Mouse (Mus musculus) MEL (cell line): ENCODE data around the gene Hoxa1. TPM values are rescaled to one million over a fixed set of nuclear protein-coding genes. Genes with fewer than 3 reads are reported as not detected.

Experiments used
- DNase-seq: peaks from one replicate; pipeline ENCODE4 v3.0.0; 2011; ENCODE audit warnings: low read depth, low spot score
- H3K27ac ChIP-seq: 2 replicates; pipeline ENCODE4 v1.5.1; 2012; ENCODE audit warnings: low read depth, mild to moderate bottlenecking, control low read depth, low read length, moderate library complexity; ENCODE audit not compliant: control insufficient read depth
- H3K27me3 ChIP-seq, 2 experiments: fragments of 150-350 bp in 1 of 2; sonication (generic) in 1 of 2; 2 replicates each; pipeline ENCODE4 v1.6.1; 2012; ENCODE audit warnings: low read length in 2 of 2, mild to moderate bottlenecking in 2 of 2, improper control_type of control experiment in 1 of 2, moderate library complexity in 1 of 2; ENCODE audit not compliant: insufficient read depth in 2 of 2, control insufficient read depth in 1 of 2
- H3K36me3 ChIP-seq, 2 experiments: 2 replicates each; pipeline ENCODE4 v1.6.1; 2012 to 2014; ENCODE audit warnings: low read length in 2 of 2, improper control_type of control experiment in 1 of 2, inconsistent platforms in 1 of 2, mild to moderate bottlenecking in 1 of 2; ENCODE audit not compliant: insufficient read depth in 2 of 2, control insufficient read depth in 1 of 2
- H3K4me1 ChIP-seq, 2 experiments: fragments of 150-350 bp in 1 of 2; sonication (generic) in 1 of 2; 2 replicates each; pipeline ENCODE4 v1.6.1; 2012; ENCODE audit warnings: low read length in 2 of 2, improper control_type of control experiment in 1 of 2, mild to moderate bottlenecking in 1 of 2; ENCODE audit not compliant: insufficient read depth in 2 of 2, control insufficient read depth in 1 of 2
- H3K4me3 ChIP-seq, 2 experiments: fragments of 150-350 bp in 1 of 2; sonication (generic) in 1 of 2; 2 replicates each; pipeline ENCODE4 v1.5.1; 2012; ENCODE audit warnings: low read depth in 2 of 2, low read length in 2 of 2, mild to moderate bottlenecking in 2 of 2, moderate library complexity in 2 of 2, control low read depth in 1 of 2, improper control_type of control experiment in 1 of 2; ENCODE audit not compliant: control insufficient read depth in 1 of 2, insufficient read depth in 1 of 2
- H3K79me2 ChIP-seq: 2 replicates; pipeline ENCODE4 v1.6.1; 2012; ENCODE audit warnings: mild to moderate bottlenecking, low read length, moderate library complexity; ENCODE audit not compliant: control insufficient read depth, poor library complexity, insufficient read depth
- H3K9ac ChIP-seq: 2 replicates; pipeline ENCODE4 v1.6.1; 2012; ENCODE audit warnings: low read depth, mild to moderate bottlenecking, control low read depth, low read length, moderate library complexity; ENCODE audit not compliant: control insufficient read depth, poor library complexity, severe bottlenecking
- H3K9me3 ChIP-seq: fragments of 150-350 bp; sonication (generic); replicated peaks from 2 replicates; pipeline ENCODE4 v1.6.1; 2012; ENCODE audit warnings: mild to moderate bottlenecking, low read length, improper control_type of control experiment, moderate library complexity; ENCODE audit not compliant: insufficient read depth
- CHD1 ChIP-seq: IDR thresholded peaks from 2 replicates; pipeline ENCODE4 v1.6.1; 2012; ENCODE audit warnings: low read depth, mild to moderate bottlenecking, inconsistent platforms, low read length, improper control_type of control experiment
- CHD2 ChIP-seq: IDR thresholded peaks from 2 replicates; pipeline ENCODE4 v1.6.1; 2011; ENCODE audit warnings: low read length, improper control_type of control experiment
- E2F4 ChIP-seq: IDR thresholded peaks from 2 replicates; pipeline ENCODE4 v1.6.1; 2011; ENCODE audit warnings: low read depth, low read length, improper control_type of control experiment, borderline replicate concordance
- ELF1 ChIP-seq: IDR thresholded peaks from 2 replicates; pipeline ENCODE4 v1.6.1; 2014; ENCODE audit warnings: low read depth, mild to moderate bottlenecking, inconsistent platforms, low read length, improper control_type of control experiment, moderate library complexity
- EP300 ChIP-seq, 2 experiments: IDR thresholded peaks; 2 replicates each; pipeline ENCODE4 v1.6.1; 2011; ENCODE audit warnings: improper control_type of control experiment in 2 of 2, low read length in 2 of 2, low read depth in 1 of 2, mild to moderate bottlenecking in 1 of 2
- GABPA ChIP-seq: IDR thresholded peaks from 2 replicates; pipeline ENCODE4 v1.6.1; 2012; ENCODE audit warnings: low read depth, mild to moderate bottlenecking, inconsistent platforms, low read length, improper control_type of control experiment, moderate library complexity
- GATA1 ChIP-seq: IDR thresholded peaks from 2 replicates; pipeline ENCODE4 v1.6.1; 2011; ENCODE audit warnings: low read depth, low read length, improper control_type of control experiment
- HCFC1 ChIP-seq: IDR thresholded peaks from 2 replicates; pipeline ENCODE4 v1.6.1; 2012; ENCODE audit warnings: low read depth, mild to moderate bottlenecking, inconsistent platforms, low read length, improper control_type of control experiment, moderate library complexity
- JUND ChIP-seq: IDR thresholded peaks from 2 replicates; pipeline ENCODE4 v1.6.1; 2011; ENCODE audit warnings: low read depth, mild to moderate bottlenecking, improper control_type of control experiment, low read length
- MAFK ChIP-seq: IDR thresholded peaks from 2 replicates; pipeline ENCODE4 v1.6.1; 2011; ENCODE audit warnings: low read depth, mild to moderate bottlenecking, low read length, improper control_type of control experiment, borderline replicate concordance
- NELFE ChIP-seq: IDR thresholded peaks from 2 replicates; pipeline ENCODE4 v1.6.1; 2011; ENCODE audit warnings: low read depth, low read length, improper control_type of control experiment
- POLR2AphosphoS2 ChIP-seq: IDR thresholded peaks from 2 replicates; pipeline ENCODE4 v1.6.1; 2011; ENCODE audit warnings: low read length, improper control_type of control experiment
- RCOR1 ChIP-seq: IDR thresholded peaks from 2 replicates; pipeline ENCODE4 v1.6.1; 2012; ENCODE audit warnings: low read depth, mild to moderate bottlenecking, inconsistent platforms, low read length, improper control_type of control experiment
- SIN3A ChIP-seq: IDR thresholded peaks from 2 replicates; pipeline ENCODE4 v1.6.1; 2012; ENCODE audit warnings: low read length, improper control_type of control experiment, inconsistent platforms
- TAL1 ChIP-seq: IDR thresholded peaks from 2 replicates; pipeline ENCODE4 v1.6.1; 2012; ENCODE audit warnings: mild to moderate bottlenecking, inconsistent platforms, low read length, moderate library complexity, mixed read lengths
- TCF12 ChIP-seq: IDR thresholded peaks from 2 replicates; pipeline ENCODE4 v1.6.1; 2014; ENCODE audit warnings: low read depth, mild to moderate bottlenecking, inconsistent platforms, low read length, improper control_type of control experiment, moderate library complexity
- UBTF ChIP-seq: IDR thresholded peaks from 2 replicates; pipeline ENCODE4 v1.6.1; 2012; ENCODE audit warnings: low read depth, mild to moderate bottlenecking, inconsistent platforms, low read length, improper control_type of control experiment, moderate library complexity, borderline replicate concordance; ENCODE audit not compliant: insufficient read depth
- USF1 ChIP-seq: IDR thresholded peaks from 2 replicates; pipeline ENCODE4 v1.6.1; 2014; ENCODE audit warnings: low read depth, mild to moderate bottlenecking, inconsistent platforms, low read length, improper control_type of control experiment, moderate library complexity
- USF2 ChIP-seq, 2 experiments: IDR thresholded peaks; 2 replicates each; pipeline ENCODE4 v1.6.1; 2011 to 2012; ENCODE audit warnings: improper control_type of control experiment in 2 of 2, low read length in 2 of 2, borderline replicate concordance in 1 of 2, inconsistent platforms in 1 of 2, low read depth in 1 of 2, mild to moderate bottlenecking in 1 of 2; ENCODE audit not compliant: insufficient read depth in 1 of 2
- ZC3H11A ChIP-seq: IDR thresholded peaks from 2 replicates; pipeline ENCODE4 v1.6.1; 2012; ENCODE audit warnings: low read depth, mild to moderate bottlenecking, inconsistent platforms, low read length, improper control_type of control experiment
- ZMIZ1 ChIP-seq: IDR thresholded peaks from 2 replicates; pipeline ENCODE4 v1.6.1; 2012; ENCODE audit warnings: low read depth, mild to moderate bottlenecking, inconsistent platforms, low read length, improper control_type of control experiment, moderate library complexity
- polyA plus RNA-seq, 2 experiments: library from polyadenylated mRNA; stranded (reverse) in 1 of 2; unstranded in 1 of 2; fragments of >175 nt in 1 of 2; fragments of >200 nt in 1 of 2; gene quantifications; 2 replicates each; pipeline versions ENCODE4 v1.2.1 to v1.2.4; 2012; ENCODE audit warnings: low replicate concordance in 2 of 2, low read depth in 1 of 2; ENCODE audit not compliant: insufficient read length in 2 of 2, insufficient read depth in 1 of 2, missing spikeins in 1 of 2
- total RNA-seq: library from RNA; depleted of rRNA; stranded (reverse); fragments of 300-350 nt; gene quantifications from 2 replicates; pipeline ENCODE4 v1.2.3, GENCODE M21; 2012

The Hoxa1 gene
- total and polyA plus RNA-seq, 3 experiments = not detected

DNA sequence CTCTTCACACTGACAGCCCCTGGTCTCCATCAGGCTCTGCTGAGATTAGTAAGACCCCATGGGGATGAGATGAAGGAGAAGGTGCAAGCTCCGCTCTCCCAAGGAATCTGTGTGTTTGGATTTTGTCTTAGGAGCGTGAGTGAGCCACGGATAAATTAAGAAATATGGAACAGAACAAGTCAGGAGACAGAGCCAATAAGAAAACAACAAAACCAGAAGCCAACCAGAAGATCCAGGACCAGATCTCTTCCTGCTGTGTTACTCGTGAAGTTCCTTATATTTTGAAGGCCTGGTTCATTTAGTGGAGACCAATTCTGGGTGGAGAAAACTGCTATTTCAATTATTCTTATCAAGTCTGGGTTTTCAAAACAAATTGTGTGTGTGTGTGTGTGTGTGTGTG lies 6.5 kb downstream of the Hoxa1 start:
- H3K79me2 ChIP-seq = no peaks in the 10 kb centered on the region

DNA sequence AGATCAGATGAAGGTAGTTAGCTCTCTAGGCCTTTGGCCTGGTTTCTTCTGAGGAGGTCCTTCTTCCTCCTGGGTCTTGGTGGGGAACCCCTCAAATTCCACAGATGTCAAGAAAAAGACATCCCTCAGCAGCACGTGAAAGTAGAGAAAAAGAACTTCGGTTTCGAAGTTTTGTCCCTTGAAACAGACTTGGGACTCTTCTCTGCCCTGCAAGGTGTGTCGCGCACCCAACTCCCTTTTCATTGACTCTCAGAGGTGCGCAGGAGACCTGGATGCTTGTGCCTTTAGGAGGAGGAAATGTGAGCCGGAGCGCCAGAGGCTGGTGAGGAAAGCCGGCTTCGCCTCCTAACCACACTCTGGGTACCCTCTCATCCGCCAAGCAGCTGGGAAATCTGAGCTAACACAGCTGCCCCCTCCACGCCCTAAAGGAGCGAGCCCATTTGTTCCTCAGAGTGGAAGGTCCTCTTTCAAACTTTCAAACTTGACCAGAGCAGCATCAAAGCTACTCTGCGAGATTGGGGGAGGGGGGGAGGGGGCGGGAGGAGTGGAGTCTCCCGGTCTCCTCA lies 7.6 kb downstream of the Hoxa1 start:
- TF ChIP-seq EP300 (IDR thresholded peaks at IDR 0.05; ENCODE audit: low read depth in 1 of 2, low read length in 2 of 2) (no peak), TAL1 (no peak), TCF12 (no peak), GATA1 (no peak), HCFC1 (no peak), ELF1 (no peak), RCOR1 (no peak), E2F4 (no peak), SIN3A (no peak), CHD1 (no peak), USF2 (IDR thresholded peaks at IDR 0.05; ENCODE audit: borderline replicate concordance in 1 of 2, insufficient read depth in 1 of 2, low read depth in 1 of 2, low read length in 2 of 2) (no peak), GABPA (no peak), POLR2AphosphoS2 (no peak)
- H3K27ac ChIP-seq = no peak overlapping the region
- no peaks in the 10 kb centered on the region for H3K36me3 ChIP-seq
- H3K27me3 ChIP-seq = peaks cover 0 to 4% of the 10 kb centered on the region in 2 experiments; a peak in 2 of 4 replicates
- no peaks in the 10 kb centered on the region for H3K9me3 ChIP-seq
- H3K9ac ChIP-seq = no peak overlapping the region
- H3K4me1 ChIP-seq = no peaks in the 10 kb centered on the region
- no peak overlapping the region for H3K4me3 ChIP-seq
- DNase-seq = no peak
- no peaks in the 10 kb centered on the region for H3K79me2 ChIP-seq

More for the DNA sequence above, 6.5 kb downstream of the Hoxa1 start:
- DNase-seq = no peak
- TF ChIP-seq USF2 (IDR thresholded peaks at IDR 0.05; ENCODE audit: borderline replicate concordance in 1 of 2, insufficient read depth in 1 of 2, low read depth in 1 of 2, low read length in 2 of 2) = no peak
- TF ChIP-seq JUND = no peak
- no peak for TF ChIP-seq UBTF
- TF ChIP-seq EP300 (IDR thresholded peaks at IDR 0.05; ENCODE audit: low read depth in 1 of 2, low read length in 2 of 2) = no peak
- TF ChIP-seq ZMIZ1 = no peak
- no peak for TF ChIP-seq ELF1
- no peak for TF ChIP-seq GATA1
- TF ChIP-seq MAFK = no peak
- TF ChIP-seq NELFE = no peak
- no peak for TF ChIP-seq RCOR1
- TF ChIP-seq HCFC1 = no peak
- no peak for TF ChIP-seq POLR2AphosphoS2
- TF ChIP-seq USF1 = no peak
- no peak for TF ChIP-seq E2F4
- TF ChIP-seq ZC3H11A = no peak
- TF ChIP-seq CHD2 = no peak
- TF ChIP-seq GABPA = no peak
- TF ChIP-seq, all 39 proteins: peak for 0
- Histone ChIP-seq H3K27me3 (peaks cover 0 to 4% of the 10 kb centered on the region in 2 experiments; a peak in 2 of 4 replicates), H3K4me1 (no peaks in the 10 kb centered on the region), H3K9me3 (no peaks in the 10 kb centered on the region), H3K36me3 (no peaks in the 10 kb centered on the region), H3K27ac (no peak overlapping the region), H3K9ac (no peak overlapping the region), H3K4me3 (no peak overlapping the region)
